Comparison of ENCODE assay signal across 9 mouse cellular contexts in the genomic region with DNA sequence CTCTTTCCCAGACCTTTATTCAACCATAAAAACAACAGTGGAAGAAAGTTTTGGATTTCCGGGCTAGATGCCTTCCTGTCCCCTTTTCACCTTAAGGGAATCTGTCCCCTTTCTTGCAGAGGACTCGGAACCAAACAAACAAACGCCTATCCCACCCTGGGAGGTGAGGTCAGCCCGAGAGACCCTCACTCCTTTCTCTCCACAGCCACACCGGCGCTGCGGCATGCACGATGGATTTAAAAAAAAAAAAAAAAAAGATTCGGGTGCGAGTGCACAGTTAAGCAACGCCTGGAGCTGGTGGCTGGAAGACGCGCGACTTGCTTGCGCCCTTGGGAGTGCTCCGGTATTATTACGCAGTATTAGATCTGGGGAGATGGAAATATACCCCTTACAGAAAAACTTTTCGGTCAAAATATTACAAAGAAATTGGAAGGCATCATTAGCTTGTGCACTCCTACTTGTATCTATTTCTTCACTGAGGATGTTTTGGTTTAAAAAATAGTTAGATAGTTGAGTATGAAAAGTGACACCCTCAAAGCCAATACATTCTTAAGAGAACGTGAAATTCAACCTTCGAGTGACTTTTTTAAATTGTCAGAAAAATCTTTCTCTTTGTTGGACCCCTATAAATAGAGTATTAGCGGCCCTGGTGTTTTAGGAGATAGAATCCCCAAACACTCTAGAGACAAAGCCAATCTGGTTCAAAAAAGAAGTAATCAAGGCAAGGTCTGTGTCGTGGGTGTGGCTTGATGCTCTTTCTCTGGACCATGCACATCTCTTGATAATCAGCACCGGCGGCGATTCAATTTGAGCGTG. TPM values are rescaled to one million over a fixed set of nuclear protein-coding genes. Genes with fewer than 3 reads are reported as not detected.
DNase-seq lines count a peak whose midpoint lies in the region; ATAC-seq and TF ChIP-seq lines count a peak whose summit lies in the region.
"Had no signal": no experiment of that assay in that cellular context is flagged by ENCODE, and none has a peak within 500 bp of the region (broad histone marks: within the 10 kb centered on the region; RNA-seq: fewer than 3 reads in every experiment).

No protein-coding gene starts in this region.

- no peak overlapping the region; the same call in 1 of the 2 replicates for H3K4me3 ChIP-seq in lung, embryonic 16.5 days (ENCODE audit: low read length)
- no peak overlapping the region for H3K4me3 ChIP-seq in hindbrain, embryonic 15.5 days
- peak overlapping the region; percentile 33; the same call in 1 of the 2 replicates for H3K4me3 ChIP-seq in small intestine, adult 2 months (ENCODE audit: low read depth, low read length)

- ATAC-seq in lung, embryonic 16.5 days (ENCODE audit: low read depth) = no peak
- no peak for ATAC-seq in hindbrain, embryonic 15.5 days (ENCODE audit: low FRiP score, low read depth)
- no peak for ATAC-seq in cerebellum, adult (ENCODE audit: insufficient number of reproducible peaks, low FRiP score, low TSS enrichment)

- peak overlapping the region; percentile 37; the same call in 1 of the 2 replicates for H3K4me2 ChIP-seq in lung, embryonic 16.5 days (ENCODE audit: low read depth, low read length)
- peak overlapping the region; percentile 60 for H3K4me2 ChIP-seq in hindbrain, embryonic 15.5 days

- H3K27ac ChIP-seq in lung, embryonic 16.5 days (ENCODE audit: low read length) = no peak overlapping the region
- H3K27ac ChIP-seq in hindbrain, embryonic 15.5 days (replicated peaks) = no peak overlapping the region
- H3K27ac ChIP-seq in small intestine, adult 2 months (ENCODE audit: insufficient read depth, low read depth, low read length) = no peak overlapping the region

- H3K36me3 ChIP-seq in lung, embryonic 16.5 days (ENCODE audit: control insufficient read depth, insufficient read depth, low read length) = no peaks in the 10 kb centered on the region
- H3K36me3 ChIP-seq in hindbrain, embryonic 15.5 days = no peaks in the 10 kb centered on the region
- no peaks in the 10 kb centered on the region for H3K36me3 ChIP-seq in small intestine, adult 2 months (ENCODE audit: control insufficient read depth, insufficient read depth, low read length)

- H3K9me3 ChIP-seq in lung, embryonic 16.5 days (ENCODE audit: control insufficient read depth, low read length) = no peaks in the 10 kb centered on the region
- H3K9me3 ChIP-seq in hindbrain, embryonic 15.5 days = no peaks in the 10 kb centered on the region

- peaks cover 14% of the 10 kb centered on the region for H3K4me1 ChIP-seq in lung, embryonic 16.5 days (replicated peaks; ENCODE audit: control insufficient read depth, insufficient read depth, low read length)
- H3K4me1 ChIP-seq in hindbrain, embryonic 15.5 days (replicated peaks) = peaks cover 19% of the 10 kb centered on the region
- peaks cover 9% of the 10 kb centered on the region for H3K4me1 ChIP-seq in small intestine, adult 2 months (ENCODE audit: control insufficient read depth, insufficient read depth, insufficient read length, low read length)

- H3K27me3 ChIP-seq in lung, embryonic 16.5 days (ENCODE audit: control insufficient read depth, insufficient read depth, low read depth, low read length) = peaks cover 75% of the 10 kb centered on the region
- peaks cover 82% of the 10 kb centered on the region for H3K27me3 ChIP-seq in hindbrain, embryonic 15.5 days
- peaks cover 40% of the 10 kb centered on the region for H3K27me3 ChIP-seq in small intestine, adult 2 months (ENCODE audit: control insufficient read depth, insufficient read depth, low read length)

- DNase-seq in embryo, embryonic 10.5 days (ENCODE audit: low spot score) = peak; percentile 48
- DNase-seq in embryo, embryonic 10 days (ENCODE audit: low spot score) = no peak
- DNase-seq in lung, postnatal 14 days = no peak
- DNase-seq in thymus, postnatal 4 days = no peak
- DNase-seq: left cerebral cortex, postnatal 4 days had no signal

- TF ChIP-seq CTCF in small intestine, adult 2 months (IDR thresholded peaks at IDR 0.05; ENCODE audit: extremely low read depth, insufficient read length, insufficient replicate concordance, low read depth, low read length) = no peak

- 2% methylated on average over 26 of the region's 26 CpGs for WGBS in lung, embryonic 16.5 days
- 2% methylated on average over 26 of the region's 26 CpGs for WGBS in hindbrain, embryonic 15.5 days
- WGBS in small intestine, adult 2 months = 7% methylated on average over 26 of the region's 26 CpGs

- H3K9ac ChIP-seq in lung, embryonic 16.5 days (ENCODE audit: low read length) = no peak overlapping the region
- H3K9ac ChIP-seq in hindbrain, embryonic 15.5 days = no peak overlapping the region

- TF ChIP-seq POLR2A in small intestine, adult 2 months (IDR thresholded peaks at IDR 0.05; ENCODE audit: low read depth, low read length) = no peak

RNA-seq across cellular contexts. Expression of a gene that starts 19.8 kb away (rescaled TPM):
- polyA plus RNA-seq in lung, embryonic 16.5 days (2015; fragmentation: Nextera tagmentation; extraction: Ambion mirVana) = 3.4 and 4.4 TPM in 2 replicates
- polyA plus RNA-seq in hindbrain, embryonic 15.5 days (2015; fragmentation: Nextera tagmentation; extraction: Ambion mirVana) = 16.6 and 24.7 TPM in 2 replicates
- 2.0 and 2.3 TPM in 2 replicates for polyA plus RNA-seq in small intestine, adult 2 months (2012; rRNA removed)
